Mouse (Mus musculus) brain, embryonic 14.5 days (tissue): Measurements from ENCODE around the gene Uqcrc2. TPM values are rescaled to one million over a fixed set of nuclear protein-coding genes. Genes with fewer than 3 reads are reported as not detected.

Experiments used
- DNase-seq: peaks from one replicate; pipeline ENCODE4 v3.0.0-alpha.2; 2011; ENCODE audit warnings: low read depth
- CTCF ChIP-seq: fragments of 200-500 bp; IDR thresholded peaks from 2 replicates; pipeline ENCODE4 v1.5.1; 2012; ENCODE audit warnings: inconsistent platforms, mild to moderate bottlenecking, moderate library complexity, borderline replicate concordance; ENCODE audit not compliant: insufficient read depth, insufficient read length; ENCODE audit errors: extremely low read depth
- POLR2A ChIP-seq: fragments of 200-500 bp; IDR thresholded peaks from 2 replicates; pipeline ENCODE4 v1.6.1; 2012; ENCODE audit warnings: mild to moderate bottlenecking, inconsistent platforms, borderline replicate concordance; ENCODE audit not compliant: poor library complexity, insufficient read depth, insufficient read length, severe bottlenecking; ENCODE audit errors: extremely low read depth
- polyA plus RNA-seq: library from polyadenylated mRNA; depleted of rRNA; stranded (reverse); fragments of >200 nt; gene quantifications from 2 replicates; pipeline ENCODE4 v1.2.3, GENCODE M21; 2012; rRNA removed

The Uqcrc2 gene
- polyA plus RNA-seq, 1 experiment = 154 TPM

- DNase-seq = no peak
- TF ChIP-seq CTCF = no peak
- no peak for TF ChIP-seq POLR2A
Observed at GRCm38 (mm10) chr7:120695641-120696040, 60.7 kb downstream of the Uqcrc2 start.

- DNase-seq = no peak
- no peak for TF ChIP-seq POLR2A
- no peak for TF ChIP-seq CTCF
Observed at GRCm38 (mm10) chr7:120696331-120696730, 61.4 kb downstream of the Uqcrc2 start.

- no peak for DNase-seq
- no peak for TF ChIP-seq POLR2A
- TF ChIP-seq CTCF = no peak
Observed at GRCm38 (mm10) chr7:120699586-120699985, 64.6 kb downstream of the Uqcrc2 start.

GRCm38 (mm10) chr7:120703888-120704287 is 68.9 kb downstream of the Uqcrc2 start:
- DNase-seq = peak; percentile 22
- TF ChIP-seq CTCF (no peak), POLR2A (no peak)

Other genes starting within 250 kb of the Uqcrc2 start
- gene Abca16, start 225.5 kb upstream of the Uqcrc2 start, polyA plus RNA-seq = not detected in 2 replicates
- gene Pdzd9, start 35.2 kb downstream of the Uqcrc2 start, polyA plus RNA-seq = 0.25 and 0.30 TPM in 2 replicates
- gene Mosmo, start 42.4 kb downstream of the Uqcrc2 start, polyA plus RNA-seq = 26.8 and 27.8 TPM in 2 replicates
- gene Vwa3a, start 104.1 kb downstream of the Uqcrc2 start, polyA plus RNA-seq = 2.1 and 3.0 TPM in 2 replicates
- gene Gm5737, start 177.2 kb downstream of the Uqcrc2 start, polyA plus RNA-seq = 0.26 and 0.37 TPM in 2 replicates
- gene Eef2k, start 207.7 kb downstream of the Uqcrc2 start, polyA plus RNA-seq = 31.6 and 34.6 TPM in 2 replicates